Mouse (Mus musculus) G1E (cell line): ENCODE measurements at regions not wholly inside any gene's neighbourhood (a gene's known extent, or its start where the extent isn't known, plus 50 kb on each side); places are given as distances from the start of the nearest gene placed in this dataset.

Experiments
- ATAC-seq: 2 replicates; pipeline ENCODE4 v1.8.0; 2016; ENCODE audit warnings: mild to moderate bottlenecking; ENCODE audit not compliant: insufficient number of reproducible peaks, poor library complexity, low FRiP score, severe bottlenecking; ENCODE audit errors: extremely low read depth
- DNase-seq: peaks from one replicate; pipeline ENCODE4 v3.0.0; 2012; ENCODE audit warnings: low spot score
- H3K27me3 ChIP-seq: 2 replicates; pipeline ENCODE4 v1.6.1; 2012; ENCODE audit warnings: mild to moderate bottlenecking, low read length, inconsistent platforms; ENCODE audit not compliant: insufficient read depth
- H3K36me3 ChIP-seq: replicated peaks from 2 replicates; pipeline ENCODE3; 2012; ENCODE audit warnings: mild to moderate bottlenecking, inconsistent platforms
- H3K4me1 ChIP-seq: 2 replicates; pipeline ENCODE4 v1.6.1; 2012; ENCODE audit warnings: low read depth, low read length, inconsistent platforms, mixed read lengths; ENCODE audit not compliant: insufficient read depth
- H3K4me3 ChIP-seq: 2 replicates; pipeline ENCODE4 v1.5.1; 2012; ENCODE audit warnings: low read depth, mild to moderate bottlenecking, inconsistent platforms, low read length, moderate library complexity, mixed read lengths
- H3K9me3 ChIP-seq: replicated peaks from 2 replicates; pipeline ENCODE4 v1.6.1; 2012; ENCODE audit warnings: inconsistent platforms
- CTCF ChIP-seq: IDR thresholded peaks from 2 replicates; pipeline ENCODE4 v1.5.1; 2012; ENCODE audit warnings: low read depth, low read length, inconsistent platforms, mixed read lengths
- GATA1 ChIP-seq: IDR thresholded peaks from 2 replicates; pipeline ENCODE4 v1.6.1; 2012; ENCODE audit warnings: borderline replicate concordance, low read length, inconsistent platforms, mixed read lengths
- GATA2 ChIP-seq: IDR thresholded peaks from 2 replicates; pipeline ENCODE4 v1.6.1; 2012; ENCODE audit warnings: low read depth, low read length, inconsistent platforms, borderline replicate concordance
- POLR2AphosphoS5 ChIP-seq: IDR thresholded peaks from 2 replicates; pipeline ENCODE4 v1.6.1; 2012; ENCODE audit warnings: low read depth, low read length, inconsistent platforms; ENCODE audit not compliant: insufficient replicate concordance
- TAL1 ChIP-seq: conservative IDR thresholded peaks from 2 replicates; pipeline ENCODE4 v1.6.1; 2012; ENCODE audit warnings: low read depth, low read length, inconsistent platforms, mixed read lengths

DNA sequence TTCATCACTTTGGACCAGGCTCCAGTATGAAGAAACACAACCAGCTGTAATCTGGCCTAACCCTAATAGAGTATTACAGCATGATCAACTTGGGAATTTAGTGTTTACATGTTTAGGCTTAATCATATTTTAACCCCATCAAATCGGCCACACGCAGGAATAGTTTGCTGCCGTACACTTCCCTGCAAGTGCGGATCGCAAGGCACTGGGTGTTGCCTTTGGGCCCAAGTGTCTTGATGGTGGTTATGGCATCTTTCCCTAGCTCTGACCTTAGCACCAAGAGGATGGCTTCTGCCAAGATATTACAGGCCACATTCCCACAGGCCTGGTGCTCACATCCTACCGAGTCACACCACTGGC is 291.9 kb downstream of the Tgfb2 start:
- TF ChIP-seq CTCF (no peak), TAL1 (no peak), GATA1 (no peak), POLR2AphosphoS5 (no peak), GATA2 (no peak)

DNA sequence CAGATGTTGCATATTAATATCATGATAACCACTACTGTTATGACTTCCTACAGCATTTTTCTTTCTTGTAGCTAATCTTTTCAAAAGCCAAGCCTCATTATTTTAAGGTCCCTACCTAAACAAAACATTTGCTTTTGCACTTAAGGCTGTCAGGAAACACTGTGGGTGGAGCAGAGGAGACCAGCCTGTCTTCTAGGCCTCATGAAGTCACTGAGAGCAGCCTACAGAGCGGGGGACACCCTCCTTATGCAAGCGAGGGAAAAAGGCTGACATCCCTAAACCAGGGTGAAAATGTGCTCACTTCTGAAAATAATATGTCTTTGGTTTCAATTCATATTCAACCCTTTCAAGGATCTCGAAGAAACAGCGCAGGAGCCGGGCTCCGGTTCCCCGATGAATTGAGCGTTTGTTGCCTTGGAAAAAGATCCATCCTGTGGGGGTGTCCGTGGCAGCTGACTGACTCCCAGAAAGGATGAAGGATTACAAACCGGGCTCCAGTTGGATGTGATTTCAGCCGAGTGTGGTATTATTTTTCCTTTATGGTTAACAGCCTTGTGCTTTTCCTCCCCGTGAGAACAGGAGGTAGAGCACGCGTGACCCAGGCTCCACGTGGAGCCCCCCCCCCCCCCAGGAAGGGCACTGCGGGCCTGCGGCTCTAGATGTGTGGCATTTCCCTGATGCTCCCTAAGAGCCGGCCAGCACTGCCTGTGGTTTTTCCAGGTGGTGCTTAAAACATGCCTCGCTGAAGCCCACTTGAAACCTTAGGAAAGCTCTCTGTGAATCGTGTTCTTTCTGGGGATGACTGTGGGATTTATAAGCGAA is 292.5 kb downstream of the Tgfb2 start:
- DNase-seq (no peak), ATAC-seq (no peak)
- no peaks in the 10 kb centered on the region for H3K36me3 ChIP-seq
- no peak overlapping the region for H3K4me3 ChIP-seq
- peaks cover 51% of the 10 kb centered on the region for H3K9me3 ChIP-seq
- no peaks in the 10 kb centered on the region for H3K27me3 ChIP-seq
- TF ChIP-seq GATA2: no peak
- TF ChIP-seq GATA1: no peak
- TF ChIP-seq POLR2AphosphoS5: no peak
- TF ChIP-seq CTCF: no peak
- TF ChIP-seq TAL1: no peak
- no peaks in the 10 kb centered on the region for H3K4me1 ChIP-seq

More for the DNA sequence above, 291.9 kb downstream of the Tgfb2 start:
- H3K36me3 ChIP-seq: no peaks in the 10 kb centered on the region
- peaks cover 48% of the 10 kb centered on the region for H3K9me3 ChIP-seq
- H3K27me3 ChIP-seq: no peaks in the 10 kb centered on the region
- no peaks in the 10 kb centered on the region for H3K4me1 ChIP-seq
- H3K4me3 ChIP-seq: no peak overlapping the region
- no peak for ATAC-seq
- no peak for DNase-seq

DNA sequence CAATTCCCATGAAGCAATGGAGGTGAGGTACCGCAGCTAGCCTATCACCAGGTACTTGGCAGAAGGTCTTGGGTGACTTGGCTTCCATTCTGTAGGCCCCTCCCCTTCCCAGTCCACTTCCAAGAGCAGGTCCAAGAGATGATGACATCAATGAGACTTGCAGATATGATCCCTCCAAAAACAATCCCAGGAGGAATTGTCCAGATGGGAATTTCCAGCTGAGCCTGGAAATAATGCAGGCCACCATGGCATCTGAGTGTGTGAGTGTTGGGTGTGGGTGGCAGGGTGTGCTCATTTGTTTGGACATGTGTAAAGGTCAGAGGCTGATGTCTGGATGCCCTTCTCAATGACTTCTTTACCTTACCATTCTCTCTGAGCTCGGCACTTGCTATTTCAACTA is 293.5 kb downstream of the Tgfb2 start:
- Histone ChIP-seq H3K9me3 (peaks cover 51% of the 10 kb centered on the region), H3K36me3 (no peaks in the 10 kb centered on the region), H3K4me3 (no peak overlapping the region), H3K27me3 (no peaks in the 10 kb centered on the region), H3K4me1 (no peaks in the 10 kb centered on the region)
- TF ChIP-seq POLR2AphosphoS5 (no peak), GATA1 (no peak), CTCF (no peak), TAL1 (no peak)
- ATAC-seq (no peak), DNase-seq (no peak)

DNA sequence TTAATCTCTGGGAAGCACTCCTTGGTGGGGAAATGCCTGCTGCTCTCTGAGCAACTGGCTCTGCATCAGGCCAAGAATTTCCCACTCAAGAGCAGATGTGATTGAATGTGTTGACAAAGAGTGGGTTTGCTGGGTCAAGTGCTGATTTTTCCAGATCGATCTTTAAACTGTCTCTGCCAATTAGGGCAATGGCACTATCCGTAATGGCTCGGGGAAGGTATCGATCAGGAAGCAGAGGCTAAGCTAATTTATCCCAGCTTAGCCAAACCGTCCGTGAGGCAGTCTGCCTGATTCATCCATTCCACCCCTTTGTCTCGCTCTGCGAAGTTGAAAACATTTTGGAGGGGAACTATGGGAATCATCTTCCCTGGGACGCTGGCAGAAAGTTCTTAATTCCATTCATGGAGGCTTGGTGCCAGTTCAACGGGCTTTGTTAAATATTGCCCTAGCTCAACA is 291.9 kb upstream of the Lyplal1 start:
- Histone ChIP-seq H3K27me3 (no peaks in the 10 kb centered on the region), H3K4me1 (no peaks in the 10 kb centered on the region), H3K9me3 (peaks cover 42% of the 10 kb centered on the region), H3K36me3 (no peaks in the 10 kb centered on the region), H3K4me3 (no peak overlapping the region)
- TF ChIP-seq TAL1 (no peak), CTCF (no peak), GATA1 (no peak), POLR2AphosphoS5 (no peak), GATA2 (no peak)
- ATAC-seq (no peak), DNase-seq (no peak)

DNA sequence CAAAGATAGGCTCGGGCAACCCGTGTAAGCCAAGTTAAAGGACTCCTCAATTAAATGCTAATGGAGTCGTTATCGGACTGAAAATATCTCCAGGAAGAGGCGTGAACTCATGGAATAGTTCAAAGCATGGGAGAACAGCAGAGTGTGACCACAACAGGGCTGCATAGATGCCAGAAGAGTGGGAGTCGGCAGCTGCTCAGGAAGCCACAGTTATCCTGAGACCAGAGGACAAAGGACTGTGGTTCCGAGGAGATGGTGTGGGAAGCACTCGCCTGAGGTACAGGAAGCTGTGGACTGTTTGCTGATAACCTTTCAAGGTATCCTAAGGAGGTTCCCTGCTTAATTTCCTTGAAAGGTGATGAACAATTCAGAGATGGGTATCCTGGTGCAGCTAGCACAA is 290.5 kb upstream of the Lyplal1 start:
- no peaks in the 10 kb centered on the region for H3K36me3 ChIP-seq
- TF ChIP-seq CTCF: no peak
- no peak for TF ChIP-seq GATA2
- no peak for TF ChIP-seq TAL1
- H3K27me3 ChIP-seq: no peaks in the 10 kb centered on the region
- DNase-seq (no peak), ATAC-seq (no peak)
- H3K4me1 ChIP-seq: no peaks in the 10 kb centered on the region
- peaks cover 43% of the 10 kb centered on the region for H3K9me3 ChIP-seq
- H3K4me3 ChIP-seq: no peak overlapping the region

DNA sequence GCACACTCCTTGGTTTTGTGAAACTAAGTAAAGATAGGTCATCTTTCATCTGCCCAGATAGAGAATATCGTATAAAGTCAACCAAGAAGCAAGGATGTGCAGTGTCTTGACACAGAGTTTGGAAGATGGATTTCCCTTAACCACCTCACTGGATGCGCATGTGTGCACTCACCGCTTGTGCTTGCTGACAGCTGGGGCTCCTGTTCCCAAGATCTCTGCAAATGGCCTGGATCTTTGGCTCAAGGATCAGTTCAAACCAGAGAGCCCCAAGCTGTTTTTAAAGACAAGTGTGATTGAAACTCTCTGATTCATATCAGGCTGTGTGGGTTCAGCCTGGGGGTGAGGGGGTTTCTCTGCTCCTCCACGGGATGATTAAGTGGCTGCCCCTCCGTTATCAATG is 288.6 kb upstream of the Lyplal1 start:
- Histone ChIP-seq H3K36me3 (no peaks in the 10 kb centered on the region), H3K9me3 (peaks cover 46% of the 10 kb centered on the region), H3K27me3 (no peaks in the 10 kb centered on the region), H3K4me3 (no peak overlapping the region), H3K4me1 (no peaks in the 10 kb centered on the region)
- ATAC-seq: no peak
- TF ChIP-seq GATA2 (no peak), POLR2AphosphoS5 (no peak), GATA1 (no peak), CTCF (no peak), TAL1 (no peak)
- no peak for DNase-seq
